Mouse (Mus musculus) layer of hippocampus, adult 9-10 months (tissue): ENCODE data around the gene Dap.

Source experiments
- DNase-seq: peaks from one replicate; pipeline ENCODE4 v3.0.0; 2022; ENCODE audit warnings: low spot score

The Dap gene

DNA sequence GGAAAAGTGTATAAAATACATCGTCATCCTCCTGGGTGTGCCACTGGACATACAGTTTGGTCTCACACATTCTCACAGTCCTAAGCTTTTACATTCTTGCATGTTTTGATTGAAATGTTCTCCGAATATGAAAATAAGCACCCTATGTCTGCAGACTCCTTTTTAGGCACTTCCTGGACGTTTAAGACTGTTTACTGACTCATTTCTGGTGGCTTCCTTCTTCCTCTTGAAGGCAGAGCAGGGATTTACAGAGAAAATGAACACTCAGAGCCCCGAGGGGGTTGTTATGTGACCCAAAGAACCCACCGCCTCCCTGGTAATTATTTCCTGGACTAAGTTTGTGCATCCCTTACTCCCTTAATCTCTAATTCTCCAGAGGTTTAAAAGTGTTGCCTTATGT lies 13.8 kb downstream of the Dap start:
- DNase-seq, result no peak

DNA sequence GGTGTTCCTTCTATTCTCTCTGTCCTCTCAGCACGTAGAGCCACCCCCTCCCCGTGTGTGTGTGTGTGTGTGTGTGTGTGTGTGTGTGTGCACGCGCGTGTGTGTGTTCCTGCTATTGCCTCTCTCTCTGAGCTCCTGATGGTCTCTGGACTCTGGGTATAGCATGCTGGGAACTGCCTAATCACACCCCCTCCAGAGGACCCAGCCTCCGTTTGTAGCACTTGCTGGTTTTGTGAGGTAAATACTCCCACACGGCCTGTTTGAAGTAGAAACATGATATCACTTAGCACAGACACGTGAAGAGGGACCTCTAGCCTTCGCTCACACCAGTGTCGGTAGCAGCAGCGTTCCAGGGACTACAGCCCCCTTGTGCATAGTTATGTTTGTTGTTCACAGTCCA lies 14.5 kb downstream of the Dap start:
- no peak for DNase-seq

GRCm38 (mm10) chr15:31239713-31240112 lies 15.6 kb downstream of the Dap start:
- no peak for DNase-seq

DNA sequence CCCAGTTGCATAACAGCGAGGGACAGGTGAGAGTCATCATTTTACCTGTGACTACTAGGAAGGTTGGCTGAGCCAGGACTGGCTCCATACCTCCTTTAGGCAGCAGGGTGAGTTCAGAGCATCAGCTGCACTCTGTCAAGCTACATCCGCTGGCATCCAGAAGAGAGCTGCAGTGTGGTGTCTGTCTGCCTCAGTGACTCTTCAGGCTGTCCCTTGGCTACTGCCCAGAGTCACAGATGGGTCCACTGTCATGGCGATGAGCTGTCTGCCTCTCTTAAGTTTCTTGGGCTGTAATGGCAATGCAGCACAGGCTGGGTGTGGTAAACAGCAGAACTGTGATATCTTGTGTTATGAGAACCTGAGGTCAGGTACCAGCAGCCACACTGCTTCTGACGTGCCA lies 16.1 kb downstream of the Dap start:
- DNase-seq, result no peak

GRCm38 (mm10) chr15:31243260-31243659 lies 19.1 kb downstream of the Dap start:
- DNase-seq, result no peak

- DNase-seq, result no peak
Observed at GRCm38 (mm10) chr15:31244696-31245445, 20.8 kb downstream of the Dap start.

DNA sequence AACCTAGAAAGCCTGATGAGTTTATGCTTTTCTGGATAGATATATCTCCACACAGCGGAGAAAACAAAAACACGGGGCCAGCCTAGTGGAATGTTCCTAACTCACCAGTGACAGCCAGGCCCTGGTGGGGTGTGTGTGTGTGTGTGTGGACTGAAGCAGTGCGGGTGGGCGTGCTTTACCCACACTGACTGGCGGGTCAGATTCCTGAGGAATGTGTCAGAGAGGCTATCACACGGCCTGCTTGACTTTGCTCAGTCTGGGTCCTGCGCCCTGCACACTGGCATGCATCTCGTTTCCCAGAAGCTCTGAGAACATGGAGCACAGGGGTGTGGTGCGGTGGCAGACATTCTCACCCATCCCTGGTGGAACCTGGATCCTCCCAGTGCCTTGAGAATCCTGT lies 21.8 kb downstream of the Dap start:
- no peak for DNase-seq

DNA sequence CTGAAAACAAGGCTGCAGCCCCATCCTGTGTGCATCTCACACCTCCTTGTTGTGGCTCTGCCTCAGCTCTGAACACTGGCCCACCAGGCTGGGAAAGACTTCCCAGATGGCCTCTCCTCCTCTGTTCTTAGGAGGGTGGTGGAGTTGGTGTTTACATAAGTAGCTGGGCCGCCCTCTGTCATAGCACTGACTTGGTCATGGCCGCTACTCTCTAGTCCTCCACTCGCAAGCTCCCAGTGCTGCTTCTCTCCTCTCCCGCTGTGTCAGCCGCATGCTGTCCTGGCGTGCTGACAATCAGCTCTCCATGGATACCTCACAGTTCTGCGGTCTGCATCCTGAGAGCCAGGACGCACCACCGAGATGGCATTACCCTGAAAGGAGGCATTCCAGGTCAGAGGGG lies 22.9 kb downstream of the Dap start:
- no peak for DNase-seq

DNA sequence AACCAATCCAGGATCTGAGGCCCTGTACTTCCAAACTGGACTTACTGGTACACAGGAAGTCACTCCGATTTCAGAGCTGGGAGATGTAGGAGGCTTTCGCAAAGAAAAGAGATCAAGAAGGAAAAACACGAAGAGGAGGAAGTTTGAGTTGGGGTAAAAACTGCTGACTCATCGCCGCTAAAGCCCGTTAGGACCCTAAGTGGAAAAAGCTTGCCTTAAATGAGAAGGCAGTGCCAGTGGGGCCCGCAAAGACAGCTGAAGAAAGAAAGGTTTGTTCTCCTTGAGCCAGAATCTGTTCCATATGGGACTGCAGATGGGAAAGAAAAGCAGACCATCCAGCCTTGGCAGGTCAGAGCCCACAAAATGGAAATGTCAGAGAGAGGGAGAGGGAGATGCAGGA lies 24.8 kb downstream of the Dap start:
- no peak for DNase-seq

GRCm38 (mm10) chr15:31250027-31250426 lies 25.9 kb downstream of the Dap start:
- no peak for DNase-seq

DNA sequence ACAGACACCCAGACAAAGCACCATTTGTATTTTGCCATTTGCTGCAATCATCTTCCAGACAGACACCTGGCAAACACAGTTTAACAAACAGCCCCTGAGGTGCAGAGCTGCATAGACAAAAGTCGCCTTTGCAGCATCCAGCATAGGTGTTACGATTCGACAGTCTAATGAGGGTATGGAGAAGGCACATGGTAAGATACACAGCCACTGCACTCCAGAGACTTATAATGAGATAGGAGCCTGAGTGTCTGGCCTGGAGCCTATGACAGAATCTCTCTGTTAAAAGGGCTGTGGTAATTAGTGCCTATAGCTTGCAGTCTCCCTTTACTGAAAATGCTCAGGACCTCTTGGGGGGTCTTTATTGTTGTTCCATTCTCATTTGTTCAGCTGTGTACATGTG lies 26.6 kb downstream of the Dap start:
- no peak for DNase-seq

DNA sequence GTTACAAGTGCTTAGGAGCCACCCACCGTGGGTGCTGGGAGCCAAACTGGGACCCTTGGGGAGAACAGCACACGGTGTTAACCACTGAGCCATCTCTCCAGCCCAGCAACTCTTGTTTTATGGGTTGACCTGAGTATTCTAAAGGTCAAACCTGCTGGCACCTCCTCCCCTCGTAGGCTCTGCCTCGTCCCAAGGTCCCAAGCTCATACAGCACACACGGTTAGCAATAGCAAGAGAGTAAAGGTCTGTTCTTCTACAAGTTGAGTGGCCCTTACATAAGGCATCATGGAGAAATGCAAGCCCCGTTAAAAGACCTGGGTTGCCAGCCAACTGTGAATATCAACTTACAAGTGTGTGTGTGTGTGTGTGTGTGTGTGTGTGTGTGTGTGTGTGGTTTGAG lies 27.1 kb downstream of the Dap start:
- no peak for DNase-seq

- DNase-seq, result no peak
Observed at GRCm38 (mm10) chr15:31252590-31253311, 28.6 kb downstream of the Dap start.

DNA sequence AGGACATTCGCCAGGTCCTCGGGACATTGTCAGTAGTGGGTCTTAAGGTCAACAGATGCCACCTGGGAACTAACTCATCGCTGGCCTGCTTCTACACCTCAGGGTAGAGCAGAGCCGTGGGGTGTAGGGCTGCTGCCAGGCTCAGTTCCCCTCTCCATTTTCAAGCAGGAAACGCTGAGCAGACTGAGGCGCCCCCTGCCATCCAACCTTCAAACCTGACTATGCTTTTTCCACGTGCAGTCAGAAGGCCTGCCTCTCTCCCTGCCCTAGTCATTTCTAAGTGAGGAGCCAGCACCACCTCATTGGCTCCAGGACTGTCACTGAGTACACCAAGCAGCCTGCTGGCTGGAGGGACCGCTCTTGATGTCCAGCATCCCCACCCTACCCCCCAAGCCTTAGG lies 29.3 kb downstream of the Dap start:
- no peak for DNase-seq

GRCm38 (mm10) chr15:31253963-31254362 lies 29.8 kb downstream of the Dap start:
- DNase-seq, result no peak

GRCm38 (mm10) chr15:31254939-31255535 lies 30.9 kb downstream of the Dap start:
- no peak for DNase-seq

- DNase-seq, result no peak
Observed at GRCm38 (mm10) chr15:31255762-31256161, 31.6 kb downstream of the Dap start.

- no peak for DNase-seq
Observed at GRCm38 (mm10) chr15:31257329-31257728, 33.2 kb downstream of the Dap start.

DNA sequence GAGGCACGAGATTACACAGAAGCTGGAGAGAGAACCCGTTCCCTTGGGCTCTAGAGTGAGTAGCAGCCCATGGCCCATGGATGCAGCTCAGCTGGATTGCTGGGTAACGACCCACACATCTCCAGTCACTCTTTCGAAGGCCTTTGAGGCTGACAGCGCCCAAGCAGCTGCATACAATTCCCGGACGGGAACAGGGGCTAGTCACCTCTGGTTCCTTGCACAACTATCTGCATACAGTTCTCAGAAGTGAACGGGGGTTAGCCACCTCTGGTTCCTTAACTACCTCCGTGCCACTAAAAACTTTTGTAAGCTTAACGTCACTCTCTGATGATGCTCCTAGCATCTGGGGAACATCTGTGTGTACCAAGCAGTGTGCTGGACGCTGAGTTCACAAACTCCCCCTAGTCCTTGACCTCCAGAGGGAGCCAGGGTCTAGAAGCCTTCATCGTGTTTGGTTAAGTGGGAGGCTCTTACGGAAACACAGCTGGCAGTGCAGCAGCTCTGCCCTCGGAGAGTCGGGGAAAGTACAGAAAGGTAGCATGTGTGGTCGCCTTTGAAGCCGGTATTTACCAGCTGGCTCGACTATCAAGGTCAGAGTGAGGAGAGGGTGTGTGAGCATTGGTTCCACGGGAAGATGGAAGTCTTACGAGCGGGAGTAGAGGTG lies 34.0 kb downstream of the Dap start:
- no peak for DNase-seq

DNA sequence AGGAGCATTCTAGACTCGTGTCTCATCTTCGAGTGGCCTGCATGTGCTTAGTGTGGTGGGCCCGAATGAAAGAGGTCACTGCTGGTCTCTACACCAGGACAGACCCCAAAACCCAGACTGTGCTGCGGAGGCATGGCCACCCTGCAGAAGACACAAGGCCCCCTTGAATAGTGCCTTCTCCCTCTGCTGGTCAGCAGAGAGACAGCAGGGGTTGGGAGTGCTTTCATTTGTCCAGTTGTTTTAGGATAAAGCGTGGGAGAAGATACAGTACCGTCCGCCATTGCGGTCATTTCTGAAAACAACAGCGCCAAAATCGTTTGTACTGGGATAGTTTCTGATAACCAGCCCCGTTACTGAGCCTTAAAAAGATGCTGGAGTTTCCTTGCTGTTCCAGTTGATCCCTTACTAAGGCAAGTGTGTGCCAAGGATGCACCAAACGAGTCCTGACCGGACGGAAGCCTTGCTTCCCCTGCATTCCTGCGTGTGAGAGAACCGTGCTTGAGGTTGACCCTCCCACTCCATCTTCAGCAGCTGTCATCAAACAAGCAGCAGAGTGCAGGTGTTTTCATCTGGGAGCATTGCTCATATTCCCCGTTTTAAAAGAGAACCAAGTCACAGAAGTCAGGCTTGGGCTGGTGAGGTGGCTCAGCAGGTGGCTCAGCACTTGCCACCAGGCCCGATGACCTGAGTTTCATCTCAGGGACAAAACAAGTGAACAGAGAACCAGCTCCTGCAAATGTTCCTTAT lies 34.8 kb downstream of the Dap start:
- no peak for DNase-seq

DNA sequence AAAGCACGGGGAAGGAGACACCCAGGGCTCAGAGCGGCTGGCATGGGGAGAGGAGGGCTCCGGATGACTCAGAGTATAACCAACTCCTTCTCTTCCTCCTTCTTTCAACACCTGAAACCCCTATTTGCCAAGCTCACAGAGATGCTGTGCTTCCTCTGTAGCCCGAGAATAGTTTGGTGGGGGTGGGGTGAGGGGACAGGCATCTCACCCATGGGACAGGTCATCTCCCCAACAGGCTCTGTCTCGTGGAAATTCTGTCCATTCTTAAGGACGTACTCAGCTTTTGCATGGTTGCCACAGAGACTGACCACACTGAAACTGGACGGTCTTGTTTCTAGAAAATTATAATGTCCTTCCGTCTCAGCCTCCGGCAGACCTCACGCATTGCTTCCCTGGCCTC lies 37.0 kb downstream of the Dap start:
- DNase-seq, result no peak

DNA sequence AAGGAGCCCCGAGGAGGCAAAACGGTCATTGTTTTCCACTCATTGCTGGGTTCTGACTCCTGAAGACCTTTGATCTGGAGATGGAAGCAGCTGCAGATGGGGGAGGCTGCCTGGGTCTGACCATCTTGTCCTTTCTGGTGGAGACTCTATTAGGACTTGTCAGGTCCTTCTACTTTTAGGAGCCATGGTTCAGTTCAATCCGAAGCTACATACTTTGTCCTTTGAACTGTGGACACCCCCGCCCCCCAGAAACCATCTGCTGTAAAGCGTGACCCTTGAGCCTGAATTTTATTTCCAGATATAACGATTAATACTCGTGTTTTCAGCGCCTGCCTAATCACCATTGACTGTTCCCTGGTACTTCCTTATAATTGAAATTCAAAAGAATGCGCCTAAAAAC lies 38.2 kb downstream of the Dap start:
- no peak for DNase-seq
